Mouse (Mus musculus) lung, adult 2 months (tissue): ENCODE data around the gene Fat3.

Experiments used
- CTCF ChIP-seq: fragments of 200-500 bp; IDR thresholded peaks from 2 replicates; pipeline ENCODE4 v1.5.1; 2011; ENCODE audit warnings: mild to moderate bottlenecking, low read length, control low read depth; ENCODE audit not compliant: insufficient read depth
- POLR2A ChIP-seq: fragments of 200-500 bp; IDR thresholded peaks from 2 replicates; pipeline ENCODE4 v1.6.1; 2011; ENCODE audit warnings: low read depth, mild to moderate bottlenecking, control low read depth, low read length, borderline replicate concordance; ENCODE audit errors: extremely low read depth

GRCm38 (mm10) chr9:16150046-16150445 lies 351.0 kb downstream of the Fat3 start:
- TF ChIP-seq POLR2A (no peak), CTCF (no peak)
